Mouse (Mus musculus): ENCODE results near the gene Edn3. TPM values are rescaled to one million over a fixed set of nuclear protein-coding genes. Genes with fewer than 3 reads are reported as not detected.

Gene Edn3
- polyA plus RNA-seq, 1 experiment, result 0.07 TPM

DNA sequence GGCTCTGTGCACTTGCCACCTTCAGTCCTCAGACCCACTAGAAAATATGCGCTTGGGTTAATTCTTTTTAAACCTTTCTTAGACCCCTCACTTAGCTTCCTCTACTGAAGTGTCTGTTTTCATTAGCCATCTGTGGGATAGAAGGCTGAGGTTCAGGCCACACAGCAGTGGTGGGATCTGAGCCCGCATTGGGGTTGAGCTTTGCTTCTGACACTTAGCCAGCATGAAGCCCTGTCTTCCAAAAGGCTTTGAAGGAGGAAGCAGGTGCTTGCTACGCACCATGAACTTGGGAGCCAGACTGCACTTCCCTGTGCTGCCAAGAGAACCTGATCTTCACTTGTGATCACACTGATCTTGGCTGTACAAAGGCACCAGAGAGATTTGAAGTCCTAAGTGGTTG lies 59.9 kb downstream of the Edn3 start:
- H3K27me3 ChIP-seq (ENCODE audit: control insufficient read depth, insufficient read depth, low read length), result no peaks in the 10 kb centered on the region
- H3K27ac ChIP-seq (ENCODE audit: control insufficient read depth, insufficient read depth, low read depth, low read length), result no peak overlapping the region
- H3K4me1 ChIP-seq (ENCODE audit: control insufficient read depth, insufficient read depth, low read length), result no peaks in the 10 kb centered on the region
- H3K4me3 ChIP-seq (ENCODE audit: control insufficient read depth, low read depth, low read length), result no peak overlapping the region
- TF ChIP-seq POLR2A (IDR thresholded peaks at IDR 0.05; ENCODE audit: control insufficient read depth, low read depth, low read length) (no peak), CTCF (IDR thresholded peaks at IDR 0.05; ENCODE audit: control insufficient read depth, insufficient read depth, insufficient replicate concordance, low read depth, low read length) (no peak)
- H3K36me3 ChIP-seq (ENCODE audit: control insufficient read depth, insufficient read depth, low read length), result no peaks in the 10 kb centered on the region

DNA sequence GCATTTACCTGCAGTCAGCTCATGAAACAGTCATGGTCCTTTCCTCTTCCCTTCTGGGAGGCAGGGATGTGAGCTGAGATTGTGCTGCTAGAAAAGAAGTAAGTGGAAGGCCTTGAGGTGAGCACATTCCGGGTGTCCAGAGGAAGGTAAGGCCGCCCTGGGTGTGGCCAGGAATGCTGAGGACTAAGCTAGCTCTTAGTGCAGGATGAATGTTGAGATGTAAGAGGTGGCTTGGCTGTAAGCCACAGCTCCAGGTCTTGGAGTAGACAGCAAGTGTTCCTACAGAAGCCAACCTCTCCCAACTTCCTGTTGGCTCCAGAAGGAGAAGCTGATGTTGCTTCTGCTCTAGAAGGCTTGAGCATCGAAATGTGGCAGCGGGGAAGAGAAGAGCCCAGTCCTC lies 67.4 kb downstream of the Edn3 start:
- Histone ChIP-seq H3K4me3 (ENCODE audit: control insufficient read depth, low read depth, low read length) (no peak overlapping the region), H3K27me3 (ENCODE audit: control insufficient read depth, insufficient read depth, low read length) (no peaks in the 10 kb centered on the region), H3K36me3 (ENCODE audit: control insufficient read depth, insufficient read depth, low read length) (no peaks in the 10 kb centered on the region), H3K27ac (ENCODE audit: control insufficient read depth, insufficient read depth, low read depth, low read length) (no peak overlapping the region), H3K4me1 (ENCODE audit: control insufficient read depth, insufficient read depth, low read length) (no peaks in the 10 kb centered on the region)
- TF ChIP-seq POLR2A (IDR thresholded peaks at IDR 0.05; ENCODE audit: control insufficient read depth, low read depth, low read length) (no peak), CTCF (IDR thresholded peaks at IDR 0.05; ENCODE audit: control insufficient read depth, insufficient read depth, insufficient replicate concordance, low read depth, low read length) (no peak)

DNA sequence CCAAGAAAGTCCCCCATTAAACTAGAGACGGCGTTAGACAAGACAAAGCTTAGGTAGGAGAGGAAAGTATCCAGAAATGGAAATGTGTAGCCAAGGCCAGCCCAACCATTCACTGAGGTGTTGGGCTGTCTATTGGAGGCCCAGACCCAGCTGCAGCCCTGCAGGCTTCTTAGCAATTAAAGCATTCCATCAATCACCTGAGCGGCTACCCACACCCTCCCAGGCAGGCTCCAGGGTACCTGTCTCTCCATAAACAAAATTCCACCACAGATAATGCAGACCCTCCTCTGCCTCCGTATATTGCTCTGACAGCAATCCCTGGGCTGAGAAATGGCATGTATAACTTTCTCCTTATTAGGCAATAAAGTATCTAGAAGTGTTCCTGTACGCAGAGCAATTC lies 73.2 kb downstream of the Edn3 start:
- TF ChIP-seq CTCF (IDR thresholded peaks at IDR 0.05; ENCODE audit: control insufficient read depth, insufficient read depth, insufficient replicate concordance, low read depth, low read length) (no peak), POLR2A (IDR thresholded peaks at IDR 0.05; ENCODE audit: control insufficient read depth, low read depth, low read length) (no peak)
- H3K36me3 ChIP-seq (ENCODE audit: control insufficient read depth, insufficient read depth, low read length), result no peaks in the 10 kb centered on the region
- H3K4me3 ChIP-seq (ENCODE audit: control insufficient read depth, low read depth, low read length), result no peak overlapping the region
- no peaks in the 10 kb centered on the region for H3K27me3 ChIP-seq (ENCODE audit: control insufficient read depth, insufficient read depth, low read length)
- H3K4me1 ChIP-seq (ENCODE audit: control insufficient read depth, insufficient read depth, low read length), result no peaks in the 10 kb centered on the region
- H3K27ac ChIP-seq (ENCODE audit: control insufficient read depth, insufficient read depth, low read depth, low read length), result no peak overlapping the region

Other genes with a start within 250 kb of the Edn3 start
- gene Zfp831, start 117.1 kb upstream of the Edn3 start, polyA plus RNA-seq (2012; rRNA removed), result 0.09 and 0.12 TPM in 2 replicates
- gene Gm14444, start 249.6 kb downstream of the Edn3 start, polyA plus RNA-seq (2012; rRNA removed), result not detected in 2 replicates